Mouse (Mus musculus): ENCODE data around the gene Btbd35f30. TPM values are rescaled to one million over a fixed set of nuclear protein-coding genes. Genes with fewer than 3 reads are reported as not detected.
"Not testable (repeated sequence)": the region's sequence is repeated elsewhere in the genome, so short reads cannot be mapped to it uniquely, and the experiment has no call there.

The Btbd35f30 gene
- not detected in 2 replicates for polyA plus RNA-seq (2016; fragmentation: Nextera tagmentation; extraction: Ambion mirVana)

DNA sequence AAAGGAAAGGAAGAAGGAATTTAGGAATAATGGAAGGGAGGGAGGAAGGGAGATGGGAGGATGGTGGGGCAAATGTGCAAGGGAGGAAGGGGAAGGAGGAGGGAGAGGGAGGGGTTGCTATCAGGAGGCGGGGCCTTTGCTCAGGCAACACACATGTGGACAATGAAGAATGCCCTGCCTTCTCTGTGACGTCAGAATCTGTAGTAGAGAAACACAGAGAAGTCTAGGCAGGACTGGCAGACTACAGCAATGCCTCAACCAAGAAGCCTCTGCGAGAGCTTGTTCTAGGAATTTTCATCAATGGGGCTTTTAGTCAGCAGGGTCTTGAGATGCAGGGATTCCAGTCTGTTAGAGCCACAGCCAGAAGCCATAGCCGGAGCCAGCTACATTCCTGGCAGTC, at the start of gene Btbd35f30:
Gene Btbd35f30, plus strand, starts transcription at position 301 of the 400 bp plus-strand sequence.
- WGBS = no CpG with 5 or more reads among the region's 4 CpGs
- not testable (repeated sequence) for H3K36me3 ChIP-seq (replicated peaks); H3K4me1 ChIP-seq; H3K27ac ChIP-seq (replicated peaks); H3K27me3 ChIP-seq (replicated peaks; ENCODE audit: low read depth, poor library complexity, severe bottlenecking); DNase-seq (ENCODE audit: low spot score); H3K9me3 ChIP-seq; H3K4me3 ChIP-seq

DNA sequence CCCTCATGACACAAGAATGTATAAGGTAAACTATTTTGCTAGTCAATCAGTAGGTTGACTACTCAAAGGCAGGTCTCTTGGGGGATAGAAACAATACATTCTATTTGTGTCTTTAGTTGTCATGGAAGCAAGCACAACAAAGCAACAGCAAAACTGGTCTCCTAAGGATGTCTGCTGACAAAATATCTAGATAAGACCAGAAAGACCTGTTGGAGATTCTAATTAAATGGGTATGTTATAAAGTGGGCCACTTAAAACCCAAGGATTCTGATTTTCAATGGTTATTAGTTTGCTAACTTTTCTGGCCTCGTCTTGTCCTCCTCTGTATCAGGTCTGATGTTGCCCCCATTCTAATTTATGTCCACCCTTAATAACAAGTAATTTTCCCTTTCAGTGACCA, 47.0 kb downstream of the Btbd35f30 start, which contains the start of gene Gm21789:
Gene Gm21789, plus strand, starts transcription at position 301 of the 400 bp plus-strand sequence.
- no CpG with 5 or more reads among the region's 1 CpGs for WGBS

More for the DNA sequence above, 47.0 kb downstream of the Btbd35f30 start, which contains the start of gene Gm21789:
- not testable (repeated sequence) for H3K27me3 ChIP-seq (replicated peaks; ENCODE audit: low read depth, poor library complexity, severe bottlenecking); H3K36me3 ChIP-seq (replicated peaks); H3K4me1 ChIP-seq; H3K4me3 ChIP-seq; DNase-seq (ENCODE audit: low spot score); H3K27ac ChIP-seq (replicated peaks); H3K9me3 ChIP-seq

Other genes with a start within 250 kb of the Btbd35f30 start
- not detected in 2 replicates for gene Gm5926, start 243.9 kb upstream of the Btbd35f30 start, polyA plus RNA-seq (2016; fragmentation: Nextera tagmentation; extraction: Ambion mirVana)
- gene Btbd35f21, start 168.5 kb upstream of the Btbd35f30 start, polyA plus RNA-seq (2016; fragmentation: Nextera tagmentation; extraction: Ambion mirVana) = not detected in 2 replicates
- not detected in 2 replicates for gene Gm21789, start 47.1 kb downstream of the Btbd35f30 start, polyA plus RNA-seq (2016; fragmentation: Nextera tagmentation; extraction: Ambion mirVana)
- not detected in 2 replicates for gene Btbd35f5, start 79.3 kb downstream of the Btbd35f30 start, polyA plus RNA-seq (2016; fragmentation: Nextera tagmentation; extraction: Ambion mirVana)